Mouse (Mus musculus) liver, embryonic 14.5 days (tissue): ENCODE measurements around the gene Slc35f3.

ENCODE experiments used
- CTCF ChIP-seq: IDR thresholded peaks from 2 replicates; pipeline ENCODE4 v1.5.1; 2016; ENCODE audit warnings: antibody characterized with exemption, low read depth, control low read depth
- EP300 ChIP-seq: IDR thresholded peaks from 2 replicates; pipeline ENCODE4 v1.6.1; 2016; ENCODE audit warnings: antibody characterized with exemption, low read depth

GRCm38 (mm10) chr8:126256585-126257391, 41.6 kb upstream of the Slc35f3 start:
- TF ChIP-seq CTCF (no peak), EP300 (no peak)
